Mouse (Mus musculus) myocyte (in vitro differentiated cells): ENCODE data around the gene Cox7a2.

Experiments used
- CEBPB ChIP-seq: IDR thresholded peaks from 2 replicates; pipeline ENCODE4 v1.6.1; 2011; ENCODE audit warnings: mild to moderate bottlenecking, moderate library complexity; ENCODE audit not compliant: poor library complexity, insufficient read depth, severe bottlenecking
- E2F4 ChIP-seq: IDR thresholded peaks from one replicate; pipeline ENCODE4 v1.6.1; 2011; ENCODE audit warnings: mild to moderate bottlenecking, control low read depth, moderate library complexity; ENCODE audit not compliant: insufficient read depth
- MAX ChIP-seq: IDR thresholded peaks from one replicate; pipeline ENCODE4 v1.6.1; 2011; ENCODE audit warnings: low read depth, mild to moderate bottlenecking, control low read depth
- MYOD1 ChIP-seq, 3 experiments: IDR thresholded peaks; one replicate each; pipeline ENCODE4 v1.6.1; 2011; ENCODE audit warnings: control low read depth in 2 of 3, low read depth in 2 of 3, mild to moderate bottlenecking in 2 of 3, moderate library complexity in 1 of 3; ENCODE audit not compliant: insufficient read length in 2 of 3, control insufficient read depth in 1 of 3
- MYOG ChIP-seq, 3 experiments: IDR thresholded peaks; one replicate each; pipeline ENCODE4 v1.6.1; 2011; ENCODE audit warnings: control low read depth in 2 of 3, low read depth in 2 of 3, mild to moderate bottlenecking in 2 of 3; ENCODE audit not compliant: insufficient read length in 2 of 3, control insufficient read depth in 1 of 3, insufficient read depth in 1 of 3
- POLR2A ChIP-seq: IDR thresholded peaks from one replicate; pipeline ENCODE4 v1.6.1; 2011; ENCODE audit warnings: low read depth, mild to moderate bottlenecking, control low read depth, moderate library complexity; ENCODE audit not compliant: insufficient read length
- POLR2AphosphoS2 ChIP-seq: IDR thresholded peaks from one replicate; pipeline ENCODE4 v1.6.1; 2011; ENCODE audit warnings: low read depth, control low read depth; ENCODE audit not compliant: insufficient read length
- REST ChIP-seq: IDR thresholded peaks from one replicate; pipeline ENCODE4 v1.6.1; 2011; ENCODE audit warnings: mild to moderate bottlenecking, control low read depth, moderate library complexity; ENCODE audit not compliant: insufficient read depth, insufficient read length
- SRF ChIP-seq: IDR thresholded peaks from one replicate; pipeline ENCODE4 v1.6.1; 2011; ENCODE audit warnings: low read depth; ENCODE audit not compliant: control insufficient read depth, insufficient read length
- TCF12 ChIP-seq: IDR thresholded peaks from one replicate; pipeline ENCODE4 v1.6.1; 2011; ENCODE audit warnings: mild to moderate bottlenecking, control low read depth; ENCODE audit not compliant: poor library complexity, insufficient read depth, severe bottlenecking
- TCF3 ChIP-seq: IDR thresholded peaks from one replicate; pipeline ENCODE4 v1.6.1; 2011; ENCODE audit warnings: low read depth, control low read depth; ENCODE audit not compliant: insufficient read length
- USF1 ChIP-seq: IDR thresholded peaks from one replicate; pipeline ENCODE4 v1.6.1; 2011; ENCODE audit warnings: low read depth, mild to moderate bottlenecking, control low read depth, moderate library complexity

DNA sequence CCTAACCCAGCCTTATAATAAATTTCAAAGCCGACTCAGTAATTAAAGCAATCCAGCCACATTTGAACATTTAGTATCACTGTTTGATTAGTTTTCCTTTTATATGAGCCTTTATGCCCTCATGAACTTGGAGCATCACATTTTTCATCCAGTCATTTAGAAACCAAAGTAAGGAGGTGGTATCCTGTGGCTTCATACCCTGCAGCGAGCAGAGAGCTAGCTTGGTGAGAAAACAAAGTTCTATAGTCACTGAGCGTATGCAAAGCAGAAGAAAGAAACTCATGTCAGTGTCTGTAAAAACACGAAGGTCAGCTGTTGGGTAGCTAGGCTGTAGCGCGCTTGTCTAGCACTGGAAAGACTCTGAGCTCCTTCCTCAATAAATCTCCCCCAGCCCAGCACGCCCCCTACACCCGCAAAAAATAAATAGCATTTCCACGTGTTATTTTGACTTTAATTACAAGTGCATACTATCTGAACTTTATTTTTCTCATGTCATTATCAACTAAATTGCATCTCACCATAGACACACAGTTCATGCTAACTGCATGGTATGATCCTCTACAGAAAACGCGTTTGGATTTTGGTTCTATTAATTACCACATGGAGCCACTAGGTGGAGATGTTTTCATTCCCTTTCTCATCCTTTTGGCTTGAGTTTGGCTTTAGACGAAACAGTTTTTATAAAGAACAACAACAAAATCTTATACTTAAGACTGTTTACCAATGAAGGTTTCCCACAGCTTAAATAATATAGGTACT is 46.8 kb upstream of the Cox7a2 start:
- no peak for TF ChIP-seq POLR2AphosphoS2
- no peak for TF ChIP-seq USF1
- TF ChIP-seq MAX: no peak
- no peak for TF ChIP-seq POLR2A
- TF ChIP-seq TCF12: no peak
- TF ChIP-seq E2F4: no peak
- no peak for TF ChIP-seq TCF3
- TF ChIP-seq MYOG (IDR thresholded peaks at IDR 0.05; ENCODE audit: control insufficient read depth in 1 of 3, insufficient read depth in 1 of 3, insufficient read length in 2 of 3, low read depth in 2 of 3): no peak
- no peak for TF ChIP-seq MYOD1 (IDR thresholded peaks at IDR 0.05; ENCODE audit: control insufficient read depth in 1 of 3, insufficient read length in 2 of 3, low read depth in 2 of 3)
- no peak for TF ChIP-seq CEBPB
- TF ChIP-seq REST: no peak
- no peak for TF ChIP-seq SRF
